Mouse (Mus musculus) left cerebral cortex, postnatal 25 days (tissue): Measurements from ENCODE around the gene Rps15. TPM values are rescaled to one million over a fixed set of nuclear protein-coding genes. Genes with fewer than 3 reads are reported as not detected.

Source experiments
- DNase-seq, 2 experiments: peaks; one replicate each; pipeline ENCODE4 v3.0.0; 2022; ENCODE audit warnings: low spot score in 2 of 2, mixed read lengths in 1 of 2
- intact Hi-C: fragments of 180-260 bp; cut with DNase I; formaldehyde crosslinking; loops from one replicate; pipeline ENCODE4 v1.15.1; 2025
- total RNA-seq, 2 experiments: library from RNA; stranded (reverse); gene quantifications; 2 replicates each; pipeline ENCODE4 v1.2.3; 2021

Gene Rps15
- total RNA-seq, 2 experiments from 2014 or later: 788 to 790 TPM

DNA sequence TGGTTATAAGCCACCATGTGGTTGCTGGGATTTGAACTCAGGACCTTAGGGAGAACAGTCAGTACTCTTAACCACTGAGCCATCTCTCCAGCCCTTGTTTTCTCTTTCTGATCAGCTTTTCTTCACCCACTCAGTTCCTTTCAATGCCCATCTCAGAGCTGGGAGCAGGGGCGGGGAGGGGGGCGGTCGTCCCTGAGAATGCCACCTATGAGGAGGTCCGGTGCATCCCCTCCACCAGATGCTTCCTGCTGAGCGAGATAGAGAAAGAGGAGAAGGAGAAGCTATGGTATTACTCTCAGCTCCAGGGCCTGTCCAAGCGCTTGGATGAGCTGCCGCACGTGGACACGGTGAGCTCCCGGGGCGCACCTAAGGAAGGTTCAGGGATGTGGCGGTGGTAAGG is 12.2 kb downstream of the Rps15 start:
- no peak for DNase-seq
- intact Hi-C loops: no loop called here

- DNase-seq: no peak
- intact Hi-C loops: no loop called here
These were observed 12.6 kb downstream of the Rps15 start for GRCm38 (mm10) chr10:80304862-80305261.

- intact Hi-C loops: no loop called here
- no peak for DNase-seq
These were observed 19.3 kb downstream of the Rps15 start for GRCm38 (mm10) chr10:80311560-80311959.

GRCm38 (mm10) chr10:80312586-80313504 is 20.6 kb downstream of the Rps15 start:
- intact Hi-C loops: no loop called here
- DNase-seq: no peak

DNA sequence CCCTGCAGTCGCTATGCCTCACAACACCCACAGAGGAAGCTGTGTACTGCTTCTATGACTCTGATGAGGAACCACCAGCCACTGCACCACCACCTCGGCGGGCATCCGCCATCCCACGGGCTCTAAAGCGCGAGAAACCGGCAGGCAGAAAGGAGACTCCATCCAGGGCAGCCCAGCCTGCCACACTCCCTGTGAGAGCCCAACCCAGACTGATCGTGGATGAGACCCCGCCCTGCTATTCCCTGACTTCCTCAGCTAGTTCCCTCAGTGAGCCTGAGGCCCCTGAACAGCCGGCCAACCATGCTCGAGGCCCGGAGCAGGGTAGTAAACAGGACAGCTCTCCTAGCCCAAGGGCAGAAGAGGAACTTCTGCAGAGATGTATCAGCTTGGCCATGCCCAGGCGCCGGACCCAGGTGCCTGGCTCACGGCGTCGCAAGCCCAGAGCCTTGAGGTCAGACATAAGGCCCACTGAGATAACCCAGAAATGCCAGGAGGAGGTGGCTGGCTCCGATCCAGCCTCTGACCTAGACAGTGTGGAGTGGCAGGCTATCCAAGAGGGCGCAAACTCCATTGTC is 21.5 kb downstream of the Rps15 start:
- intact Hi-C loops: no loop called here
- no peak for DNase-seq

GRCm38 (mm10) chr10:80314494-80315001 is 22.3 kb downstream of the Rps15 start:
- no peak for DNase-seq
- intact Hi-C loops: no loop called here

GRCm38 (mm10) chr10:80315315-80315714 is 23.1 kb downstream of the Rps15 start:
- DNase-seq: no peak

DNA sequence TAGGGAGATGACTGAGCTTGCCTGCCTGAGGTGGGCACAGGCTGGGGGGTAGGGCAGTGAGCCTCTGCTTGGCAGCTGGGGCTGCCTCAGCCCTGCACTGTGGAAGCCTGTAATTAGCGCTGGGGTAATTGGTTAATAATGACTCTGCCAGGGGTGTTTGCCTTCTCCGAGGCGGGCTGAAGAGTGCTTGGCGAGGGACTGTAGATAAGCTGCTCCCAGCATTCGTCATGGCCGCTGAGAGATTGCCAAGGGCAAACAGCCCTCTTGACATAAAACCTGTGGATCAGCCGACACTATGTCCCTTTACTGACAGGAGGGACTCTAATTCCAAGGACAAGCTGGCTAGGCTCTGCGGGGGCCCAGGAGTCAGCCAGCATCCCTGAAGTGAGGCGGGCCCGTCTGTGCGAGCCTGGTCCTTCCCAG is 24.1 kb downstream of the Rps15 start:
- intact Hi-C loops: no loop called here
- no peak for DNase-seq

More at GRCm38 (mm10) chr10:80315315-80315714, 23.1 kb downstream of the Rps15 start:
- intact Hi-C loops: no loop called here

GRCm38 (mm10) chr10:80317011-80317410 is 24.8 kb downstream of the Rps15 start:
- DNase-seq: no peak
- intact Hi-C loops: no loop called here

DNA sequence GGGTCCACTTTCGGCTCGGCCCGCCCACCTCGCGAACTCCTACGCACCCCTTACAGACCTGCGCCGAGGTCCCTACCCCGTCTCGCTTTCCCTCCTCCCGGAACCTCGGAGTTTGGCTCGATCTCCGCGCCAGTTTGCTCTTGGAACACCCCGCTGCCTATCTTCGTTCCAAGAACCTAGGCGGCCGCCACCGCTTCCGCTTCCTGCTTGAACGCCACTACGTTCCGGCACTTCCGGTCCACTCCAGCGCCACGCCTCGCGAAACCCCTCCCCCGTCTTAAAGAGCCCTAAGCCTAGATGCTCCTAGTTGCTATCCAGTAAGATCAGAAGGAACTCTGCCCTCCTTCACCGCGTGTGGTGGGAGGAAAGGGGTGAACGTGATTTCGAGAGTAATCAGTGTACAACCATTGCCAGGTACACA is 28.1 kb downstream of the Rps15 start, which contains the start of gene 2310011J03Rik:
TSS of gene 2310011J03Rik (minus strand) at position 198 of the 421 bp plus-strand sequence.
- intact Hi-C loops: no loop called here
- DNase-seq: peak; percentile 91 to 96

DNA sequence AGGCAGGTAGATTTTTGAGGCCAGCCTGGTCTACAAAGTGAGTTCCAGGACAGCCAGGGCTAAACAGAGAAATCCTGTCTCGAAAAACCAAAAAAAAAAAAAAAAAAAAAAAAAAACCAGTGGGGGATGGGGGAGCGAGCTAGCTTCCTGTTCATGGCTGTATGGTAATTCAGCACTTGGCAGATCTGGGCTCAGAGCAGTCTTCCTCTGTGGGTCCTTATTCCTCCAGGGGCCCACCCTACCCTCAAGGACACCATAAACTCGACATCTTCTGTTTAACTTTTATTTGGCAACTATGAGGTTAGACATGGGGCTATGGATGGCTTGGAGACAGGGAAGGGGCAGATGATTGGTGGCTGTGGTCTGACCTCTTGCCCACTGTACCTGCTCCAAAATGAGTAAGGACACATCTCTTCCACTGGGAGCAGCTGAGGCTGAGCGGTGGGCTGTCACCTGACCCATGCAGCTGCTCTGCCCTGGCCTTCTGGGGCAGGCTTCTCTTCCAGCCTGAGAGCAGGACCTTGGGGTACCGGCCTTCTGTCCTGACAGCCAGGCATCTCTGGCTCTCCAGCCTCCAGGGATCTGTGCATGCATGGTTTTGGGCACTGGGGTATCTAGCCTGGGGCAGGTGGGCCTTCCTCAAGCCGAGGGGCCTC is 28.9 kb downstream of the Rps15 start:
- intact Hi-C loops: no loop called here
- no peak for DNase-seq

GRCm38 (mm10) chr10:80321670-80322581 is 29.7 kb downstream of the Rps15 start:
- intact Hi-C loops: no loop called here
- no peak for DNase-seq

DNA sequence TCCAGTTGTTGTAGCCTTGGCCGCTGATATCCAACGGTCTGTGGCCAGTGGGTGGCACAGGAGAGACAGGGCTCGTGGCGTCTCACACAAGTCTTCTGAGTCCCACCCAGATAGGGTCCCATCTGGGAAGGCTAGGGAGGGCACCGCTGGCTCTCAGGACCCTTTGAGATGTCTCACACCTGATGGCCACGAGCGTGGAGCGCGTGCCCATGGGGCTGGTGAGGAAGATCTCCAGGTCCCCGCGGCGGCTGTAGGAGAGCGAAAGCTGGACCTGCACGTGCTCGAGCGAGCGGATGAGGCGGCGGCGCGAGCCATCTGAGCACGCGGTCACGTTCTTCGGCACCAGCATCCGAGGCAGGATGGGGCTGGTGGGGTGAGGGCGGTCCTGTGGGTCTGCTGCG is 30.6 kb downstream of the Rps15 start:
- DNase-seq: no peak
- intact Hi-C loops: no loop called here

- intact Hi-C loops: no loop called here
These were observed 31.2 kb downstream of the Rps15 start for GRCm38 (mm10) chr10:80323261-80324119.

GRCm38 (mm10) chr10:80324120-80325037 is 32.1 kb downstream of the Rps15 start:
- no peak for DNase-seq
- intact Hi-C loops: no loop called here

More at GRCm38 (mm10) chr10:80323261-80324119, 31.2 kb downstream of the Rps15 start:
- peak in 1 of 2 experiments; percentile 55 for DNase-seq

DNA sequence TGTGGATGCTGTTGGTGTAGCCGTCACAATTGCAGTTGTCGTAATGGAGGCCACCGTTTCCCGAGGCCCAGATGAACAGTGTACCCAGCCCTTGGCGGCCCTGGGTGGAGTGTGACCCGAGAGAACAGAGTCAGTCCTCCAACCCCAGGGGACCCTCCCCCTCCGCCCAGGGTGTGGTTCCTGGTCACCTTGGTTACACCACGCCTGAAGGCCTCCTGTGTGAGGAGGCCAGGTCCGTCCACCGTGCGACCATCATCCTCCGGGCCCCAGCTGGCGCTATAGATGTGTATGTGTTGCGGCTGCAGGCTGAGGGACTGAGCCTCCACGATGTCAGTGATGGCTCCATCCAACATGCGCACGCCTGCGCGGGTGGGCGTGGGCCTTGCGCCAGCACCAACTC is 32.8 kb downstream of the Rps15 start:
- intact Hi-C loops: no loop called here
- DNase-seq: no peak
